Mouse (Mus musculus): ENCODE results near the gene Pigz. TPM values are rescaled to one million over a fixed set of nuclear protein-coding genes. Genes with fewer than 3 reads are reported as not detected.
A peak's percentile ranks its signal among the peaks of the same experiment; 100 is the strongest.

The Pigz gene
- total and polyA plus RNA-seq, 3 experiments = 1.4 to 7.1 (median 2.8) TPM

- peaks cover 27% of the 10 kb centered on the region for H3K9me3 ChIP-seq (replicated peaks; ENCODE audit: low read length)
- dilution Hi-C loops (cut with MboI; ENCODE audit: extremely low pct_ligation_motif_present, extremely low pct_unique_long_range_greater_than_20kb, low sequenced_read_pairs) = no loop called here
- no peak for DNase-seq (ENCODE audit: extremely low read depth)
- H3K27me3 ChIP-seq (replicated peaks) = no peaks in the 10 kb centered on the region
- in situ Hi-C loops (cut with MboI; ENCODE audit: low pct_ligation_motif_present, low pct_unique_long_range_greater_than_20kb, low sequenced_read_pairs) = loop anchor here (5.0 kb wide), 1 partner anchor 174 kb away; no protein-coding TSS in a partner anchor
- peaks cover 4% of the 10 kb centered on the region for H3K79me2 ChIP-seq (replicated peaks; ENCODE audit: control insufficient read depth, extremely low read depth, insufficient read depth, poor library complexity, severe bottlenecking)
- H3K36me3 ChIP-seq (replicated peaks in 1 of 2; ENCODE audit: control insufficient read depth in 1 of 2, insufficient read depth in 1 of 2, low read length in 1 of 2) = peaks cover 9 to 29% of the 10 kb centered on the region in 2 experiments
- peak overlapping the region; percentile 73 for H3K4me2 ChIP-seq (ENCODE audit: insufficient read depth, low read depth, poor library complexity, severe bottlenecking)
- peak overlapping the region in 1 of 3 experiments; percentile 68 for H3K4me3 ChIP-seq (replicated peaks in 1 of 3; ENCODE audit: low read depth in 2 of 3, low read length in 2 of 3, poor library complexity in 1 of 3)
- H3K9ac ChIP-seq (ENCODE audit: insufficient read depth, low read depth) = peak overlapping the region; percentile 41; the same call in 1 of the 2 replicates
- no peak overlapping the region for H3K27ac ChIP-seq (ENCODE audit: insufficient read depth, low read depth)
- peaks cover 12 to 41% of the 10 kb centered on the region in 2 experiments for H3K4me1 ChIP-seq (ENCODE audit: control insufficient read depth in 1 of 2, insufficient read depth in 2 of 2)
- TF ChIP-seq UBTF (IDR thresholded peaks at IDR 0.05; ENCODE audit: low read depth, low read length) = 0 out of 2 replicates have a peak, but pooled peaks have one; percentile 34
- TF ChIP-seq USF1 (IDR thresholded peaks at IDR 0.05; ENCODE audit: low read depth, low read length) = no peak
- 0 out of 2 replicates have a peak, but pooled peaks have one; percentile 10 for TF ChIP-seq NRF1 (IDR thresholded peaks at IDR 0.05; ENCODE audit: low read depth, low read length)
These were observed 7.6 kb upstream of the Pigz start for GRCm38 (mm10) chr16:31926091-31926490.

GRCm38 (mm10) chr16:31926547-31927182 is 7.0 kb upstream of the Pigz start:
- peaks cover 4% of the 10 kb centered on the region for H3K79me2 ChIP-seq (replicated peaks; ENCODE audit: control insufficient read depth, extremely low read depth, insufficient read depth, poor library complexity, severe bottlenecking)
- peak overlapping the region; percentile 42; the same call in 1 of the 2 replicates for H3K27ac ChIP-seq (ENCODE audit: insufficient read depth, low read depth)
- peaks cover 12 to 41% of the 10 kb centered on the region in 2 experiments for H3K4me1 ChIP-seq (ENCODE audit: control insufficient read depth in 1 of 2, insufficient read depth in 2 of 2)
- H3K4me3 ChIP-seq (replicated peaks in 1 of 3; ENCODE audit: low read depth in 2 of 3, low read length in 2 of 3, poor library complexity in 1 of 3) = peak overlapping the region; percentile 45 to 68 (median 66)
- dilution Hi-C loops (cut with MboI; ENCODE audit: extremely low pct_ligation_motif_present, extremely low pct_unique_long_range_greater_than_20kb, low sequenced_read_pairs) = no loop called here
- H3K9me3 ChIP-seq (replicated peaks; ENCODE audit: low read length) = peaks cover 33% of the 10 kb centered on the region
- peak; percentile 97 for DNase-seq (ENCODE audit: extremely low read depth)
- peak overlapping the region; percentile 73 for H3K4me2 ChIP-seq (ENCODE audit: insufficient read depth, low read depth, poor library complexity, severe bottlenecking)
- H3K36me3 ChIP-seq (replicated peaks in 1 of 2; ENCODE audit: control insufficient read depth in 1 of 2, insufficient read depth in 1 of 2, low read length in 1 of 2) = peaks cover 9 to 35% of the 10 kb centered on the region in 2 experiments
- in situ Hi-C loops (cut with MboI; ENCODE audit: low pct_ligation_motif_present, low pct_unique_long_range_greater_than_20kb, low sequenced_read_pairs) = loop anchor here (5.0 kb wide), 1 partner anchor 174 kb away; no protein-coding TSS in a partner anchor
- H3K27me3 ChIP-seq (replicated peaks) = no peaks in the 10 kb centered on the region
- H3K9ac ChIP-seq (ENCODE audit: insufficient read depth, low read depth) = peak overlapping the region; percentile 41; the same call in 1 of the 2 replicates
- peak; percentile 77 for TF ChIP-seq TBP (conservative IDR thresholded peaks at IDR 0.05; ENCODE audit: low read depth, low read length)
- peak; percentile 82 for TF ChIP-seq USF1 (IDR thresholded peaks at IDR 0.05; ENCODE audit: low read depth, low read length)
- peak; percentile 96 for TF ChIP-seq ETS1 (conservative IDR thresholded peaks at IDR 0.05; ENCODE audit: low read depth, low read length)
- TF ChIP-seq BHLHE40 (IDR thresholded peaks at IDR 0.05; ENCODE audit: low read depth, low read length) = peak; percentile 100
- TF ChIP-seq MAFK (IDR thresholded peaks at IDR 0.05; ENCODE audit: insufficient replicate concordance, low read length) = peak; percentile 51; the same call in 1 of the 2 replicates
- no peak; the same call in 1 of the 2 replicates for TF ChIP-seq SIN3A (IDR thresholded peaks at IDR 0.05; ENCODE audit: low read length)
- TF ChIP-seq TCF12 (IDR thresholded peaks at IDR 0.05; ENCODE audit: low read depth, low read length) = peak; percentile 87
- peak; percentile 79 for TF ChIP-seq MEF2A (IDR thresholded peaks at IDR 0.05; ENCODE audit: borderline replicate concordance, low read depth, low read length)
- TF ChIP-seq POLR2AphosphoS2 (IDR thresholded peaks at IDR 0.05; ENCODE audit: low read depth, low read length) = no peak
- TF ChIP-seq RAD21 (IDR thresholded peaks at IDR 0.05; ENCODE audit: low read depth, low read length) = no peak
- no peak for TF ChIP-seq JUND (conservative IDR thresholded peaks at IDR 0.05; ENCODE audit: low read depth, low read length)
- TF ChIP-seq MAX (IDR thresholded peaks at IDR 0.05; ENCODE audit: low read length) = peak; percentile 84
- no peak for TF ChIP-seq ZMIZ1 (IDR thresholded peaks at IDR 0.05; ENCODE audit: low read depth, low read length)
- TF ChIP-seq JUN (IDR thresholded peaks at IDR 0.05; ENCODE audit: insufficient read depth, low read depth, low read length) = no peak
- TF ChIP-seq MXI1 (IDR thresholded peaks at IDR 0.05; ENCODE audit: low read depth, low read length) = no peak; the same call in 1 of the 2 replicates
- TF ChIP-seq HCFC1 (IDR thresholded peaks at IDR 0.05; ENCODE audit: low read depth, low read length) = no peak
- no peak for TF ChIP-seq SMC3 (IDR thresholded peaks at IDR 0.05; ENCODE audit: low read depth, low read length)
- TF ChIP-seq MAZ (IDR thresholded peaks at IDR 0.05; ENCODE audit: low read depth, low read length) = no peak
- TF ChIP-seq USF2 (conservative IDR thresholded peaks at IDR 0.05; ENCODE audit: low read depth, low read length) = peak; percentile 80
- 0 out of 2 replicates have a peak, but pooled peaks have one; percentile 79 for TF ChIP-seq RCOR1 (conservative IDR thresholded peaks at IDR 0.05; ENCODE audit: low read depth, low read length)
- peak; percentile 44; the same call in 1 of the 2 replicates for TF ChIP-seq POLR2A (IDR thresholded peaks at IDR 0.05; ENCODE audit: low read depth, low read length)
- no peak for TF ChIP-seq ZKSCAN1 (IDR thresholded peaks at IDR 0.05; ENCODE audit: borderline replicate concordance, low read depth, low read length)
- TF ChIP-seq ELF1 (IDR thresholded peaks at IDR 0.05; ENCODE audit: low read depth, low read length) = peak; percentile 31
- peak; percentile 79 for TF ChIP-seq EP300 (IDR thresholded peaks at IDR 0.05; ENCODE audit: low read length)
- no peak for TF ChIP-seq NELFE (IDR thresholded peaks at IDR 0.05; ENCODE audit: low read depth, low read length)
- TF ChIP-seq PAX5 (IDR thresholded peaks at IDR 0.05; ENCODE audit: low read length) = no peak
- TF ChIP-seq ZC3H11A (IDR thresholded peaks at IDR 0.05; ENCODE audit: low read depth, low read length) = no peak
- TF ChIP-seq KAT2A (IDR thresholded peaks at IDR 0.05; ENCODE audit: insufficient replicate concordance, low read length) = no peak
- no peak for TF ChIP-seq E2F4 (IDR thresholded peaks at IDR 0.05; ENCODE audit: insufficient replicate concordance, low read depth, low read length)
